Mouse (Mus musculus) layer of hippocampus, adult 11-12 months (tissue): ENCODE measurements at regions not wholly inside any gene's neighbourhood (a gene's known extent, or its start where the extent isn't known, plus 50 kb on each side); places are given as distances from the start of the nearest gene placed in this dataset.
"Not testable (repeated sequence)": the region's sequence is repeated elsewhere in the genome, so short reads cannot be mapped to it uniquely, and the experiment has no call there.

Experiments
- DNase-seq: peaks from one replicate; pipeline ENCODE4 v3.0.0; 2022; ENCODE audit warnings: low spot score

GRCm38 (mm10) chr6:117678877-117679276 is 162.1 kb upstream of the Zfp637 start:
- no peak for DNase-seq

- DNase-seq: no peak
Measured at GRCm38 (mm10) chr6:117686212-117686611, 154.8 kb upstream of the Zfp637 start.

GRCm38 (mm10) chr6:117687045-117687444 is 153.9 kb upstream of the Zfp637 start:
- DNase-seq: peak; percentile 9

- no peak for DNase-seq
Measured at GRCm38 (mm10) chr6:117688664-117689178, 152.3 kb upstream of the Zfp637 start.

- no peak for DNase-seq
Measured at GRCm38 (mm10) chr6:117700286-117700685, 140.7 kb upstream of the Zfp637 start.

- DNase-seq: no peak
Measured at GRCm38 (mm10) chr6:117701547-117701946, 139.4 kb upstream of the Zfp637 start.

GRCm38 (mm10) chr6:117706006-117706405 is 135.0 kb upstream of the Zfp637 start:
- no peak for DNase-seq

- no peak for DNase-seq
Measured at GRCm38 (mm10) chr6:117709212-117709611, 131.8 kb upstream of the Zfp637 start.

GRCm38 (mm10) chr6:117715056-117715777 is 125.8 kb upstream of the Zfp637 start:
- no peak for DNase-seq

GRCm38 (mm10) chr6:117716422-117716821 is 124.6 kb upstream of the Zfp637 start:
- DNase-seq: not testable (repeated sequence)

GRCm38 (mm10) chr6:117752338-117752737 is 88.6 kb upstream of the Zfp637 start:
- not testable (repeated sequence) for DNase-seq

- not testable (repeated sequence) for DNase-seq
Measured at GRCm38 (mm10) chr6:117755682-117756081, 85.3 kb upstream of the Zfp637 start.

- no peak for DNase-seq
Measured at GRCm38 (mm10) chr6:117756176-117756575, 84.8 kb upstream of the Zfp637 start.

- not testable (repeated sequence) for DNase-seq
Measured at GRCm38 (mm10) chr6:117758516-117758915, 82.5 kb upstream of the Zfp637 start.

- DNase-seq: no peak
Measured at GRCm38 (mm10) chr6:117771506-117771905, 69.5 kb upstream of the Zfp637 start.

- no peak for DNase-seq
Measured at GRCm38 (mm10) chr6:117772396-117772795, 68.6 kb upstream of the Zfp637 start.

- DNase-seq: no peak
Measured at GRCm38 (mm10) chr6:117775304-117776050, 65.5 kb upstream of the Zfp637 start.

- no peak for DNase-seq
Measured at GRCm38 (mm10) chr6:117778027-117778426, 63.0 kb upstream of the Zfp637 start.

- no peak for DNase-seq
Measured at GRCm38 (mm10) chr6:117778481-117778880, 62.5 kb upstream of the Zfp637 start.

GRCm38 (mm10) chr6:117779020-117779419 is 62.0 kb upstream of the Zfp637 start:
- no peak for DNase-seq

- DNase-seq: no peak
Measured at GRCm38 (mm10) chr6:117788580-117789540, 52.1 kb upstream of the Zfp637 start.

GRCm38 (mm10) chr6:117790581-117790980 is 50.4 kb upstream of the Zfp637 start:
- no peak for DNase-seq
